Mouse (Mus musculus) forebrain, embryonic 16.5 days (tissue): ENCODE measurements around the gene Wrap73. TPM values are rescaled to one million over a fixed set of nuclear protein-coding genes. Genes with fewer than 3 reads are reported as not detected.

Source experiments
- ATAC-seq: fragments of 200-750 bp; cut with Nextera tagmentation; 2 replicates; pipeline ENCODE4 v1.8.0; 2017; ENCODE audit warnings: mild to moderate bottlenecking, moderate library complexity
- H3K27ac ChIP-seq: fragments of 300-500 bp; sonication (generic); 2 replicates; pipeline ENCODE4 v1.5.1; 2014; ENCODE audit warnings: low read length, control low read depth
- H3K27me3 ChIP-seq: fragments of 300-500 bp; sonication (generic); replicated peaks from 2 replicates; pipeline ENCODE4 v1.6.1; 2014; ENCODE audit warnings: low read length; ENCODE audit not compliant: control insufficient read depth, insufficient read depth
- H3K36me3 ChIP-seq: fragments of 300-500 bp; sonication (generic); 2 replicates; pipeline ENCODE4 v1.6.1; 2014; ENCODE audit not compliant: control insufficient read depth, insufficient read depth
- H3K4me1 ChIP-seq: fragments of 300-500 bp; sonication (generic); replicated peaks from 2 replicates; pipeline ENCODE4 v1.6.1; 2014; ENCODE audit warnings: low read length; ENCODE audit not compliant: control insufficient read depth, insufficient read depth
- H3K4me2 ChIP-seq: fragments of 300-500 bp; sonication (generic); 2 replicates; pipeline ENCODE4 v1.6.1; 2014; ENCODE audit warnings: mild to moderate bottlenecking, low read length, control low read depth
- H3K4me3 ChIP-seq: fragments of 300-500 bp; sonication (generic); replicated peaks from 2 replicates; pipeline ENCODE4 v1.5.1; 2014; ENCODE audit warnings: mild to moderate bottlenecking, low read length, control low read depth
- H3K9ac ChIP-seq: fragments of 300-500 bp; sonication (generic); replicated peaks from 2 replicates; pipeline ENCODE4 v1.6.1; 2014; ENCODE audit warnings: low read depth, low read length, control low read depth
- H3K9me3 ChIP-seq: fragments of 300-500 bp; sonication (generic); 2 replicates; pipeline ENCODE4 v1.6.1; 2016; ENCODE audit warnings: low read length; ENCODE audit not compliant: control insufficient read depth
- WGBS: fragments of 180-500 bp; shearing (Covaris S2); extraction: QIAGEN DNeasy Blood & Tissue Kit; methylation state at CpG from one replicate; pipeline ENCODE4 v1.1.7; 2014; 5-methylcytosine and 5-hydroxymethylcytosine counted together
- polyA plus RNA-seq: library from polyadenylated mRNA; unstranded; fragments of >200 nt; fragmentation: Nextera tagmentation; extraction: Ambion mirVana; gene quantifications from 2 replicates; pipeline ENCODE4 v1.2.1, GENCODE M21; 2015

Wrap73 gene
- 59.2 and 60.7 TPM in 2 replicates for polyA plus RNA-seq

GRCm38 (mm10) chr4:154142211-154143040 is at the start of gene Wrap73:
Gene Wrap73 (plus strand): TSS chr4:154142372.
- no peaks in the 10 kb centered on the region for H3K9me3 ChIP-seq
- peak; percentile 97 for ATAC-seq
- no peaks in the 10 kb centered on the region for H3K36me3 ChIP-seq
- WGBS, result under 1% methylated on average over 49 of the region's 49 CpGs
- peaks cover 34% of the 10 kb centered on the region for H3K4me1 ChIP-seq
- peak within 1 kb of the TSS; percentile 90 for H3K4me2 ChIP-seq
- peak within 1 kb of the TSS; percentile 81 for H3K27ac ChIP-seq
- peak within 1 kb of the TSS; percentile 83 for H3K4me3 ChIP-seq
- peaks cover 33% of the 10 kb centered on the region for H3K27me3 ChIP-seq
- H3K9ac ChIP-seq, result peak within 1 kb of the TSS; percentile 81

GRCm38 (mm10) chr4:154093210-154093609 is 49.0 kb upstream of the Wrap73 start:
- Histone ChIP-seq H3K27me3 (peaks cover 2% of the 10 kb centered on the region; the same call in 1 of the 2 replicates), H3K9me3 (no peaks in the 10 kb centered on the region), H3K4me2 (no peak overlapping the region), H3K27ac (no peak overlapping the region), H3K9ac (no peak overlapping the region), H3K4me3 (no peak overlapping the region), H3K36me3 (no peaks in the 10 kb centered on the region), H3K4me1 (no peaks in the 10 kb centered on the region)
- 28% methylated on average over 9 of the region's 9 CpGs for WGBS
- ATAC-seq, result no peak

GRCm38 (mm10) chr4:154096111-154096510 is 46.1 kb upstream of the Wrap73 start:
- Histone ChIP-seq H3K4me3 (no peak overlapping the region), H3K9me3 (no peaks in the 10 kb centered on the region), H3K4me2 (no peak overlapping the region), H3K9ac (no peak overlapping the region), H3K36me3 (no peaks in the 10 kb centered on the region), H3K27ac (no peak overlapping the region), H3K27me3 (peaks cover 2% of the 10 kb centered on the region; the same call in 1 of the 2 replicates), H3K4me1 (no peaks in the 10 kb centered on the region)
- WGBS, result 21% methylated on average over 6 of the region's 6 CpGs
- no peak for ATAC-seq

- Histone ChIP-seq H3K4me2 (no peak overlapping the region), H3K9ac (no peak overlapping the region), H3K4me1 (no peaks in the 10 kb centered on the region), H3K27me3 (peaks cover 7% of the 10 kb centered on the region; the same call in 1 of the 2 replicates), H3K27ac (no peak overlapping the region), H3K9me3 (no peaks in the 10 kb centered on the region), H3K4me3 (no peak overlapping the region), H3K36me3 (no peaks in the 10 kb centered on the region)
- 71% methylated on average over 7 of the region's 7 CpGs for WGBS
- no peak for ATAC-seq
These were observed 42.8 kb upstream of the Wrap73 start for GRCm38 (mm10) chr4:154099361-154099760.

GRCm38 (mm10) chr4:154103386-154103785 is 38.8 kb upstream of the Wrap73 start:
- Histone ChIP-seq H3K4me3 (no peak overlapping the region), H3K27ac (no peak overlapping the region), H3K27me3 (0 out of 2 replicates have a peak, but pooled peaks cover 5% of the 10 kb centered on the region), H3K9ac (no peak overlapping the region), H3K9me3 (no peaks in the 10 kb centered on the region), H3K4me2 (no peak overlapping the region), H3K36me3 (no peaks in the 10 kb centered on the region), H3K4me1 (peaks cover 6% of the 10 kb centered on the region)
- WGBS, result 70% methylated on average over 8 of the region's 8 CpGs
- ATAC-seq, result no peak

- H3K4me3 ChIP-seq, result no peak overlapping the region
- H3K36me3 ChIP-seq, result no peaks in the 10 kb centered on the region
- no peak overlapping the region for H3K4me2 ChIP-seq
- no peaks in the 10 kb centered on the region for H3K9me3 ChIP-seq
- no peak for ATAC-seq
- no peak overlapping the region for H3K9ac ChIP-seq
- no peak overlapping the region for H3K27ac ChIP-seq
- WGBS, result 89% methylated on average over 10 of the region's 10 CpGs
- 0 out of 2 replicates have a peak, but pooled peaks cover 5% of the 10 kb centered on the region for H3K27me3 ChIP-seq
- peaks cover 6% of the 10 kb centered on the region for H3K4me1 ChIP-seq
These were observed 38.3 kb upstream of the Wrap73 start for GRCm38 (mm10) chr4:154103912-154104311.

GRCm38 (mm10) chr4:154105381-154106001 is 36.7 kb upstream of the Wrap73 start:
- ATAC-seq, result no peak

GRCm38 (mm10) chr4:154106497-154107061 is 35.6 kb upstream of the Wrap73 start:
- Histone ChIP-seq H3K4me1 (peaks cover 10% of the 10 kb centered on the region), H3K27me3 (0 out of 2 replicates have a peak, but pooled peaks cover 5% of the 10 kb centered on the region), H3K9ac (no peak overlapping the region), H3K4me3 (no peak overlapping the region), H3K9me3 (no peaks in the 10 kb centered on the region), H3K27ac (no peak overlapping the region), H3K4me2 (no peak overlapping the region), H3K36me3 (no peaks in the 10 kb centered on the region)
- WGBS, result 78% methylated on average over 13 of the region's 13 CpGs
- ATAC-seq, result no peak

More at GRCm38 (mm10) chr4:154105381-154106001, 36.7 kb upstream of the Wrap73 start:
- Histone ChIP-seq H3K27me3 (0 out of 2 replicates have a peak, but pooled peaks cover 5% of the 10 kb centered on the region), H3K4me2 (peak overlapping the region; percentile 35), H3K4me1 (peaks cover 10% of the 10 kb centered on the region), H3K9ac (0 out of 2 replicates have a peak overlapping the region, but pooled peaks have one; percentile 4), H3K36me3 (no peaks in the 10 kb centered on the region), H3K9me3 (no peaks in the 10 kb centered on the region), H3K27ac (no peak overlapping the region), H3K4me3 (0 out of 2 replicates have a peak overlapping the region, but pooled peaks have one; percentile 9)
- 30% methylated on average over 20 of the region's 20 CpGs for WGBS
